Mouse (Mus musculus) embryonic facial prominence, embryonic 11.5 days (tissue): ENCODE results near the gene Yap1. TPM values are rescaled to one million over a fixed set of nuclear protein-coding genes. Genes with fewer than 3 reads are reported as not detected.

Experiments used
- ATAC-seq: fragments of 200-750 bp; cut with Nextera tagmentation; replicated peaks from 2 replicates; pipeline ENCODE4 v1.8.0; 2017; ENCODE audit warnings: low read depth; ENCODE audit not compliant: insufficient number of reproducible peaks, low FRiP score, low TSS enrichment
- DNase-seq: peaks from one replicate; pipeline ENCODE4 v3.0.0-alpha.2; 2015; ENCODE audit warnings: low spot score
- H3K27ac ChIP-seq: fragments of 300-500 bp; sonication (generic); replicated peaks from 2 replicates; pipeline ENCODE4 v1.5.1; 2014; ENCODE audit warnings: mild to moderate bottlenecking, low read depth, low read length, control low read depth
- H3K27me3 ChIP-seq: fragments of 300-500 bp; sonication (generic); 2 replicates; pipeline ENCODE4 v1.6.1; 2014; ENCODE audit warnings: mild to moderate bottlenecking, low read length, moderate library complexity, mixed read lengths; ENCODE audit not compliant: control insufficient read depth, insufficient read depth
- H3K36me3 ChIP-seq: fragments of 300-500 bp; sonication (generic); replicated peaks from 2 replicates; pipeline ENCODE4 v1.6.1; 2014; ENCODE audit warnings: low read depth, mild to moderate bottlenecking, low read length, moderate library complexity, mixed read lengths; ENCODE audit not compliant: control insufficient read depth, insufficient read depth
- H3K4me1 ChIP-seq: fragments of 300-500 bp; sonication (generic); 2 replicates; pipeline ENCODE4 v1.6.1; 2014; ENCODE audit warnings: low read length, mixed read lengths; ENCODE audit not compliant: control insufficient read depth, insufficient read depth
- H3K4me2 ChIP-seq: fragments of 300-500 bp; sonication (generic); 2 replicates; pipeline ENCODE4 v1.6.1; 2014; ENCODE audit warnings: low read depth, mild to moderate bottlenecking, control low read depth, low read length, moderate library complexity
- H3K4me3 ChIP-seq: fragments of 300-500 bp; sonication (generic); 2 replicates; pipeline ENCODE4 v1.5.1; 2014; ENCODE audit warnings: low read depth, low read length, control low read depth
- H3K9ac ChIP-seq: fragments of 300-500 bp; sonication (generic); replicated peaks from 2 replicates; pipeline ENCODE4 v1.6.1; 2014; ENCODE audit warnings: mild to moderate bottlenecking, control low read depth, low read length
- H3K9me3 ChIP-seq: fragments of 300-500 bp; sonication (generic); replicated peaks from 2 replicates; pipeline ENCODE4 v1.6.1; 2016; ENCODE audit warnings: mild to moderate bottlenecking, low read length, inconsistent platforms, mixed read lengths; ENCODE audit not compliant: control insufficient read depth
- WGBS: fragments of 180-500 bp; shearing (Covaris S2); extraction: QIAGEN DNeasy Blood & Tissue Kit; methylation state at CpG from one replicate; pipeline ENCODE4 v1.1.7; 2014; 5-methylcytosine and 5-hydroxymethylcytosine counted together
- polyA plus RNA-seq: library from polyadenylated mRNA; unstranded; fragments of >200 nt; fragmentation: Nextera tagmentation; extraction: Ambion mirVana; gene quantifications from 2 replicates; pipeline ENCODE4 v1.2.1, GENCODE M21; 2014

Gene Yap1
- polyA plus RNA-seq, 1 experiment from 2014 or later: 41.9 TPM

- H3K4me1 ChIP-seq: no peaks in the 10 kb centered on the region
- WGBS: 44% methylated on average over 19 of the region's 20 CpGs
- H3K27me3 ChIP-seq: no peaks in the 10 kb centered on the region
- H3K4me2 ChIP-seq: no peak overlapping the region
- H3K9ac ChIP-seq: no peak overlapping the region
- no peak for ATAC-seq
- no peaks in the 10 kb centered on the region for H3K9me3 ChIP-seq
- DNase-seq: no peak
- H3K27ac ChIP-seq: no peak overlapping the region
- H3K36me3 ChIP-seq: no peaks in the 10 kb centered on the region
- no peak overlapping the region for H3K4me3 ChIP-seq
These were observed 13.0 kb upstream of the Yap1 start for GRCm38 (mm10) chr9:8017253-8017913.

- Histone ChIP-seq H3K9ac (peak overlapping the region; percentile 98), H3K9me3 (no peaks in the 10 kb centered on the region), H3K4me3 (peak overlapping the region; percentile 95), H3K36me3 (no peaks in the 10 kb centered on the region; the same call in none of the 2 replicates), H3K27me3 (no peaks in the 10 kb centered on the region), H3K27ac (peak overlapping the region; percentile 99), H3K4me2 (peak overlapping the region; percentile 61), H3K4me1 (no peaks in the 10 kb centered on the region)
- DNase-seq: peak; percentile 79
- under 1% methylated on average over 75 of the region's 82 CpGs for WGBS
- ATAC-seq: peak; percentile 68
These were observed 810 bp downstream of the Yap1 start for GRCm38 (mm10) chr9:8003301-8004271.

- H3K27ac ChIP-seq: peak overlapping the region; percentile 99
- H3K9ac ChIP-seq: peak overlapping the region; percentile 98
- peak overlapping the region; percentile 95 for H3K4me3 ChIP-seq
- ATAC-seq (no peak), DNase-seq (peak; percentile 56)
- peak overlapping the region; percentile 61 for H3K4me2 ChIP-seq
- no peaks in the 10 kb centered on the region for H3K4me1 ChIP-seq
- H3K27me3 ChIP-seq: no peaks in the 10 kb centered on the region
- WGBS: 2% methylated on average over 12 of the region's 12 CpGs
- H3K9me3 ChIP-seq: no peaks in the 10 kb centered on the region
- no peaks in the 10 kb centered on the region; the same call in none of the 2 replicates for H3K36me3 ChIP-seq
These were observed 1.6 kb downstream of the Yap1 start for GRCm38 (mm10) chr9:8002806-8003205.

- DNase-seq (no peak), ATAC-seq (no peak)
- H3K9ac ChIP-seq: no peak overlapping the region
- no peak overlapping the region for H3K4me3 ChIP-seq
- H3K27ac ChIP-seq: no peak overlapping the region
- H3K36me3 ChIP-seq: no peaks in the 10 kb centered on the region; the same call in none of the 2 replicates
- H3K9me3 ChIP-seq: no peaks in the 10 kb centered on the region
- WGBS: 59% methylated on average over 7 of the region's 7 CpGs
- no peaks in the 10 kb centered on the region for H3K27me3 ChIP-seq
- H3K4me1 ChIP-seq: no peaks in the 10 kb centered on the region
- no peak overlapping the region for H3K4me2 ChIP-seq
These were observed 3.0 kb downstream of the Yap1 start for GRCm38 (mm10) chr9:8001352-8001751.

- no peaks in the 10 kb centered on the region for H3K9me3 ChIP-seq
- no peak overlapping the region for H3K4me3 ChIP-seq
- no peak overlapping the region for H3K4me2 ChIP-seq
- H3K9ac ChIP-seq: no peak overlapping the region
- no peaks in the 10 kb centered on the region for H3K27me3 ChIP-seq
- DNase-seq (no peak), ATAC-seq (no peak)
- H3K4me1 ChIP-seq: no peaks in the 10 kb centered on the region
- no peaks in the 10 kb centered on the region for H3K36me3 ChIP-seq
- WGBS: 95% methylated on average over 5 of the region's 5 CpGs
- H3K27ac ChIP-seq: no peak overlapping the region
These were observed 10.1 kb downstream of the Yap1 start for GRCm38 (mm10) chr9:7994275-7994674.

GRCm38 (mm10) chr9:7992651-7993050, 11.7 kb downstream of the Yap1 start:
- Histone ChIP-seq H3K27ac (no peak overlapping the region), H3K4me3 (no peak overlapping the region), H3K27me3 (no peaks in the 10 kb centered on the region), H3K4me2 (no peak overlapping the region), H3K36me3 (peaks cover 6% of the 10 kb centered on the region), H3K4me1 (no peaks in the 10 kb centered on the region), H3K9ac (no peak overlapping the region), H3K9me3 (no peaks in the 10 kb centered on the region)
- WGBS: 87% methylated on average over 3 of the region's 3 CpGs
- DNase-seq (no peak), ATAC-seq (no peak)

GRCm38 (mm10) chr9:7990897-7991296, 13.5 kb downstream of the Yap1 start:
- H3K4me2 ChIP-seq: no peak overlapping the region
- H3K27ac ChIP-seq: no peak overlapping the region
- H3K9me3 ChIP-seq: no peaks in the 10 kb centered on the region
- no peak overlapping the region for H3K4me3 ChIP-seq
- no peak overlapping the region for H3K9ac ChIP-seq
- H3K36me3 ChIP-seq: peaks cover 7% of the 10 kb centered on the region
- ATAC-seq: no peak
- H3K27me3 ChIP-seq: no peaks in the 10 kb centered on the region
- no peaks in the 10 kb centered on the region for H3K4me1 ChIP-seq
- 84% methylated on average over 4 of the region's 4 CpGs for WGBS
- DNase-seq: no peak

GRCm38 (mm10) chr9:7987119-7987518, 17.3 kb downstream of the Yap1 start:
- DNase-seq: no peak
- 92% methylated on average over 5 of the region's 5 CpGs for WGBS
- Histone ChIP-seq H3K4me2 (no peak overlapping the region), H3K4me3 (no peak overlapping the region), H3K27me3 (no peaks in the 10 kb centered on the region), H3K27ac (no peak overlapping the region), H3K9me3 (no peaks in the 10 kb centered on the region), H3K9ac (no peak overlapping the region), H3K36me3 (peaks cover 7% of the 10 kb centered on the region), H3K4me1 (no peaks in the 10 kb centered on the region)
- no peak for ATAC-seq
